Mouse (Mus musculus) spleen, adult 2 months (tissue): Measurements from ENCODE around the gene Atxn7l3. TPM values are rescaled to one million over a fixed set of nuclear protein-coding genes. Genes with fewer than 3 reads are reported as not detected.
A peak's percentile ranks its signal among the peaks of the same experiment; 100 is the strongest.

Source experiments
- DNase-seq, 2 experiments: peaks; one replicate each; pipeline versions ENCODE4 v3.0.0 to v3.0.0-alpha.2; 2012 to 2021; ENCODE audit warnings: low spot score in 2 of 2, low read depth in 1 of 2
- H3K27ac ChIP-seq: fragments of 200-500 bp; 2 replicates; pipeline ENCODE4 v1.5.1; 2012; ENCODE audit warnings: low read length, inconsistent platforms; ENCODE audit not compliant: insufficient read depth
- H3K27me3 ChIP-seq: fragments of 200-500 bp; 2 replicates; pipeline ENCODE4 v1.6.1; 2012; ENCODE audit warnings: mild to moderate bottlenecking, moderate library complexity, low read length, inconsistent platforms; ENCODE audit not compliant: control insufficient read depth, insufficient read depth
- H3K36me3 ChIP-seq: fragments of 200-500 bp; 2 replicates; pipeline ENCODE4 v1.6.1; 2012; ENCODE audit warnings: mild to moderate bottlenecking, low read length, inconsistent platforms; ENCODE audit not compliant: control insufficient read depth, insufficient read depth
- H3K4me1 ChIP-seq: fragments of 200-500 bp; 2 replicates; pipeline ENCODE4 v1.6.1; 2011; ENCODE audit warnings: inconsistent platforms; ENCODE audit not compliant: control insufficient read depth, insufficient read depth, insufficient read length
- H3K4me3 ChIP-seq: fragments of 200-500 bp; 2 replicates; pipeline ENCODE4 v1.5.1; 2011; ENCODE audit warnings: mild to moderate bottlenecking, inconsistent platforms; ENCODE audit not compliant: insufficient read depth, insufficient read length; ENCODE audit errors: extremely low read depth
- CTCF ChIP-seq: fragments of 200-500 bp; IDR thresholded peaks from 2 replicates; pipeline ENCODE4 v1.5.1; 2011; ENCODE audit warnings: mild to moderate bottlenecking, inconsistent platforms; ENCODE audit not compliant: insufficient read depth, insufficient read length, insufficient replicate concordance; ENCODE audit errors: extremely low read depth
- POLR2A ChIP-seq: fragments of 200-500 bp; IDR thresholded peaks from 2 replicates; pipeline ENCODE4 v1.6.1; 2011; ENCODE audit warnings: low read depth, low read length, inconsistent platforms
- WGBS: fragments of 180-500 bp; shearing (Covaris S2); methylation state at CpG from one replicate; pipeline ENCODE4 v1.1.7; 2018; 5-methylcytosine and 5-hydroxymethylcytosine counted together
- polyA plus RNA-seq: library from polyadenylated mRNA; depleted of rRNA; stranded (reverse); fragments of >200 nt; gene quantifications from 2 replicates; pipeline ENCODE4 v1.2.3, GENCODE M21; 2012

Atxn7l3 gene
- polyA plus RNA-seq, 1 experiment, result 39.8 TPM

- Histone ChIP-seq H3K4me3 (peak overlapping the region; percentile 60; the same call in 1 of the 2 replicates), H3K36me3 (no peaks in the 10 kb centered on the region), H3K27ac (no peak overlapping the region), H3K4me1 (peaks cover 4% of the 10 kb centered on the region; the same call in 1 of the 2 replicates), H3K27me3 (no peaks in the 10 kb centered on the region)
- DNase-seq, result no peak
- TF ChIP-seq POLR2A (no peak), CTCF (no peak)
- 13% methylated on average over 9 of the region's 9 CpGs for WGBS
Measured at GRCm38 (mm10) chr11:102249351-102250090, 46.9 kb downstream of the Atxn7l3 start.

DNA sequence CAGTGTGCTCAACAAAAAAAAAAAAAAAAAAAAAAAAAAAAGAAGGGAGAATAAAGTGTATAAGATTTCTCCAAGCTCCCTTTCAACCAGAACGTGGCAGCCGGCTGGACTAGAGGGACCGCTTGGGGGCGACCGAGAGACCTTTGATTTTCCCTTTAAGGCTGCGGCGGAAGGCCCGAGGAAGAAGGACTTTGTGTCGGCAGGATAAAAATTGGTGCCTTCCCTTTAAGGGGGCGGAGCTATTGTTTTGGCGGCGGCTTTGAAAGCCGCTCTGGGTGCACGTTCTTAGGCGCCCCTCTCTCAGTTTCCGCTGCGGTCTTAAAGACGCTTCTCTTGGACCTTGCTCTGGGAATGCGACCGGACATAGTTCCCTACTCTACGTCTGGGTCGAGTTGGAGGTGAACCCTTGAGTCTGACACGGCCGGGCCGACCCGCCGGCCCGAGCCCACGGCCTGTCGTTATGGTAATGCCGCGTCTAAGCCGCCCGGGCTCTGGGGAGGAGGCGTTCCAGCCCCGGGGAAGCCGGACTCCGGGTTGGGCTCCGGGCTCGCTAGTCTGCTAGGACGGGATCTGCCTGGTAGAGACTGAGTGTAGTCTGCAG is 47.7 kb downstream of the Atxn7l3 start, which contains the start of gene BC030867:
Gene BC030867, plus strand, starts transcription at position 253 of the 601 bp plus-strand sequence.
- H3K27ac ChIP-seq, result no peak within 1 kb of the TSS
- no peaks in the 10 kb centered on the region for H3K27me3 ChIP-seq
- WGBS, result 0% methylated on average over 41 of the region's 41 CpGs
- TF ChIP-seq CTCF, result peak; percentile 90
- no peak for TF ChIP-seq POLR2A
- H3K36me3 ChIP-seq, result no peaks in the 10 kb centered on the region
- peaks cover 4% of the 10 kb centered on the region; the same call in 1 of the 2 replicates for H3K4me1 ChIP-seq
- DNase-seq, result peak; percentile 83 to 89
- peak within 1 kb of the TSS; percentile 60; the same call in 1 of the 2 replicates for H3K4me3 ChIP-seq

DNA sequence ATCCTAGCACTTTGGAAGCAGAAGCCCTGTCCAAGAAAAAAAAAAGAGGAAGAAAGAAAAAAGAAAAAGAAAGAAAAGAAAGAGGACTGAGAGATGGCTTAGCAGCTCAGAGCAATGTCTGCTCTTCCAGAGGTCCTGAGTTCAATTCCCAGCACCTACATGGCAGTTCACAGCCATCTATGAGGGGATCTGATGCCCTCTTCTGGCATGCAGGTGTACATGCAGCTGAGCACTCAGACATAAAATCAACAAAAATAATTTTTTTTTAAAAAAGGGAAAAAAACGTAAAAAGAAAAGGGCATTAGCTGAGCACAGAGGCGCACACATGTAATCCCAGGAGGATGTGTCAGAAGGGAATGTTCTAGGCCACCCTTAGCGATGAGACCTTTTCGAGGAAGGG is 49.6 kb downstream of the Atxn7l3 start:
- no peak for DNase-seq
- Histone ChIP-seq H3K4me3 (no peak overlapping the region), H3K36me3 (no peaks in the 10 kb centered on the region), H3K27me3 (no peaks in the 10 kb centered on the region), H3K27ac (no peak overlapping the region), H3K4me1 (peaks cover 4% of the 10 kb centered on the region; the same call in 1 of the 2 replicates)
- TF ChIP-seq CTCF (no peak), POLR2A (no peak)
- 89% methylated on average over 4 of the region's 4 CpGs for WGBS

GRCm38 (mm10) chr11:102246273-102246635 is 50.2 kb downstream of the Atxn7l3 start:
- Histone ChIP-seq H3K27me3 (no peaks in the 10 kb centered on the region), H3K36me3 (no peaks in the 10 kb centered on the region), H3K4me1 (peaks cover 4% of the 10 kb centered on the region; the same call in 1 of the 2 replicates), H3K27ac (no peak overlapping the region), H3K4me3 (no peak overlapping the region)
- 64% methylated on average over 6 of the region's 6 CpGs for WGBS
- no peak for TF ChIP-seq CTCF
- TF ChIP-seq POLR2A, result no peak
- DNase-seq, result no peak

DNA sequence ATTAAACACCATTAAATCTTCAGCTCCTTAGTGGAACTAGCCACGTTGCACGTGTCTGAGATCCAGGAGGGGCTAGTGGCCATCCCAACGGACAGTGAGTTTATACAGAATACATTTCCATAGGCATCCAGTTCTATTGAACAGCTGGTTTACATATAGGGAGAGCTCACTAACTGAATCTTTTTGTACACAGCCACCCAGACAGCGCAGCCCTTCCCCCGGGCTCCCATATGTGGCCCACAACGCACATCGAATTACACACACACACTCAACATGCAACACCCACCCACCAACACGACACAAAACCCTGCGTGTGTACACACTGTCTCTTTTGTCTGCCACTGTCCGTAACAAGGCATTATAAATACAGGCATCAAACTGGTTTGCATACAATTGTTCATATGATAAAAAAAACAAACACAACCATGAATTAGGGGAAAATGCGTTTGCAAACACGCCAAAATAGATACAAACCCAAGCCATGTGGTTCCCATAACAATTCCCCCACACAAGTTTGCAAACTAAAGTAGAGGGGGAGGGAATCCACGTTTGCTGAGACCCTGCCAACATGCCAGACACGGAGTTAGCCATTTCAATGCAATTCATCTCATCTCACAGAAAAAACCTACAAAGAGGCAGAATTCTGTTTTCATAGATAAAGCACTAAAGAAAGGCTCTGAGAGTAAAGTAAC is 50.7 kb downstream of the Atxn7l3 start:
- no peak for DNase-seq
- no peak overlapping the region for H3K4me3 ChIP-seq
- WGBS, result 69% methylated on average over 14 of the region's 14 CpGs
- H3K27me3 ChIP-seq, result no peaks in the 10 kb centered on the region
- no peaks in the 10 kb centered on the region for H3K36me3 ChIP-seq
- H3K27ac ChIP-seq, result no peak overlapping the region
- TF ChIP-seq CTCF (no peak), POLR2A (no peak)
- peaks cover 4% of the 10 kb centered on the region; the same call in 1 of the 2 replicates for H3K4me1 ChIP-seq

- no peak overlapping the region; the same call in 1 of the 2 replicates for H3K4me3 ChIP-seq
Measured at GRCm38 (mm10) chr11:102244926-102245449, 51.4 kb downstream of the Atxn7l3 start.

More at GRCm38 (mm10) chr11:102244926-102245449, 51.4 kb downstream of the Atxn7l3 start:
- Histone ChIP-seq H3K4me1 (peaks cover 4% of the 10 kb centered on the region; the same call in 1 of the 2 replicates), H3K36me3 (no peaks in the 10 kb centered on the region), H3K27me3 (no peaks in the 10 kb centered on the region), H3K27ac (no peak overlapping the region)
- no peak for TF ChIP-seq CTCF
- no peak for DNase-seq
- 1% methylated on average over 32 of the region's 32 CpGs for WGBS
